Mouse (Mus musculus): Measurements from ENCODE around the gene Pcbp3.
"Not testable (repeated sequence)": the region's sequence is repeated elsewhere in the genome, so short reads cannot be mapped to it uniquely, and the experiment has no call there.

Gene Pcbp3

GRCm38 (mm10) chr10:76961790-76962489, at the start of gene Pcbp3:
TSS of gene Pcbp3 (minus strand) at chr10:76961887.
- DNase-seq (ENCODE audit: low spot score in 2 of 2), result peak; percentile 93 to 96

GRCm38 (mm10) chr10:77008698-77009097, 47.0 kb upstream of the Pcbp3 start:
- no peak for DNase-seq (ENCODE audit: low spot score in 2 of 2)

GRCm38 (mm10) chr10:77008109-77008561, 46.4 kb upstream of the Pcbp3 start:
- DNase-seq (ENCODE audit: low spot score in 2 of 2), result no peak

GRCm38 (mm10) chr10:77007433-77008108, 45.9 kb upstream of the Pcbp3 start:
- DNase-seq (ENCODE audit: low spot score in 2 of 2), result no peak

GRCm38 (mm10) chr10:77004936-77005335, 43.2 kb upstream of the Pcbp3 start:
- DNase-seq (ENCODE audit: low spot score in 2 of 2), result no peak

- peak in 1 of 2 experiments; percentile 22 for DNase-seq (ENCODE audit: low spot score in 2 of 2)
Measured at GRCm38 (mm10) chr10:76997759-76998513, 36.2 kb upstream of the Pcbp3 start.

GRCm38 (mm10) chr10:76992456-76992855, 30.8 kb upstream of the Pcbp3 start:
- DNase-seq (ENCODE audit: low spot score in 2 of 2), result no peak

- DNase-seq (ENCODE audit: low spot score in 2 of 2), result no peak
Measured at GRCm38 (mm10) chr10:76988586-76988985, 26.9 kb upstream of the Pcbp3 start.

- no peak for DNase-seq (ENCODE audit: low spot score in 2 of 2)
Measured at GRCm38 (mm10) chr10:76978042-76978441, 16.4 kb upstream of the Pcbp3 start.

- no peak for DNase-seq (ENCODE audit: low spot score in 2 of 2)
Measured at GRCm38 (mm10) chr10:76976699-76977098, 15.0 kb upstream of the Pcbp3 start.

- DNase-seq (ENCODE audit: low spot score in 2 of 2), result no peak
Measured at GRCm38 (mm10) chr10:76973797-76974436, 12.2 kb upstream of the Pcbp3 start.

- DNase-seq (ENCODE audit: low spot score in 2 of 2), result not testable (repeated sequence)
Measured at GRCm38 (mm10) chr10:76972318-76972717, 10.6 kb upstream of the Pcbp3 start.

GRCm38 (mm10) chr10:76970974-76971373, 9.3 kb upstream of the Pcbp3 start:
- DNase-seq (ENCODE audit: low spot score in 2 of 2), result no peak

- DNase-seq (ENCODE audit: low spot score in 2 of 2), result no peak
Measured at GRCm38 (mm10) chr10:76964436-76964835, 2.7 kb upstream of the Pcbp3 start.

- DNase-seq (ENCODE audit: low spot score in 2 of 2), result no peak
Measured at GRCm38 (mm10) chr10:76963997-76964396, 2.3 kb upstream of the Pcbp3 start.

- no peak for DNase-seq (ENCODE audit: low spot score in 2 of 2)
Measured at GRCm38 (mm10) chr10:76961156-76961555, 531 bp downstream of the Pcbp3 start.

- DNase-seq (ENCODE audit: low spot score in 2 of 2), result no peak
Measured at GRCm38 (mm10) chr10:76958201-76958600, 3.5 kb downstream of the Pcbp3 start.

- no peak for DNase-seq (ENCODE audit: low spot score in 2 of 2)
Measured at GRCm38 (mm10) chr10:76956200-76956599, 5.5 kb downstream of the Pcbp3 start.

- DNase-seq (ENCODE audit: low spot score in 2 of 2), result no peak
Measured at GRCm38 (mm10) chr10:76941038-76941437, 20.6 kb downstream of the Pcbp3 start.

GRCm38 (mm10) chr10:76936827-76937226, 24.9 kb downstream of the Pcbp3 start:
- no peak for DNase-seq (ENCODE audit: low spot score in 2 of 2)

- DNase-seq (ENCODE audit: low spot score in 2 of 2), result no peak
Measured at GRCm38 (mm10) chr10:76934805-76935204, 26.9 kb downstream of the Pcbp3 start.

GRCm38 (mm10) chr10:76931794-76932193, 29.9 kb downstream of the Pcbp3 start:
- DNase-seq (ENCODE audit: low spot score in 2 of 2), result no peak
